Mouse (Mus musculus): ENCODE data around the gene Tuba3a. TPM values are rescaled to one million over a fixed set of nuclear protein-coding genes. Genes with fewer than 3 reads are reported as not detected.

The Tuba3a gene
- total RNA-seq, 2 experiments from 2014 or later = not detected

DNA sequence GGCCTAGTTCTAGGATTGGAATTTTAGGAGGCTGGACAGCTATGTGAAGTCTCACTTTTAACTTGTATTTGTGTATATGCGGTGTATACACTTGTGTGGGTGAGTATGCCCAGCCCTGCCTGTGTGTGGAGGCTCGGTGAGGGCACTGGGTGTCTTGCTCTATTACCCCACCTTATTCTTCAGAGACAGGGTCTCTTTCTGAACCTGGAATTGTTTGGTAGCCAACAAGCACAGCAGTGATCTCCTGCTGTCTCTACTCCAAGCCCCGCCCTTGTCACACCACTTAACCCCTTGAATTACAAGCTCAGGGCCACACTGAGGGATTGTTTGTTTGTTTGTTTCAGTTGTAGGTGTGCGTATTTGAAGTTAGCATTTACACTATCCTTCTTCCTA is 53.8 kb downstream of the Tuba3a start:
- no peak for DNase-seq (ENCODE audit: low spot score)

DNA sequence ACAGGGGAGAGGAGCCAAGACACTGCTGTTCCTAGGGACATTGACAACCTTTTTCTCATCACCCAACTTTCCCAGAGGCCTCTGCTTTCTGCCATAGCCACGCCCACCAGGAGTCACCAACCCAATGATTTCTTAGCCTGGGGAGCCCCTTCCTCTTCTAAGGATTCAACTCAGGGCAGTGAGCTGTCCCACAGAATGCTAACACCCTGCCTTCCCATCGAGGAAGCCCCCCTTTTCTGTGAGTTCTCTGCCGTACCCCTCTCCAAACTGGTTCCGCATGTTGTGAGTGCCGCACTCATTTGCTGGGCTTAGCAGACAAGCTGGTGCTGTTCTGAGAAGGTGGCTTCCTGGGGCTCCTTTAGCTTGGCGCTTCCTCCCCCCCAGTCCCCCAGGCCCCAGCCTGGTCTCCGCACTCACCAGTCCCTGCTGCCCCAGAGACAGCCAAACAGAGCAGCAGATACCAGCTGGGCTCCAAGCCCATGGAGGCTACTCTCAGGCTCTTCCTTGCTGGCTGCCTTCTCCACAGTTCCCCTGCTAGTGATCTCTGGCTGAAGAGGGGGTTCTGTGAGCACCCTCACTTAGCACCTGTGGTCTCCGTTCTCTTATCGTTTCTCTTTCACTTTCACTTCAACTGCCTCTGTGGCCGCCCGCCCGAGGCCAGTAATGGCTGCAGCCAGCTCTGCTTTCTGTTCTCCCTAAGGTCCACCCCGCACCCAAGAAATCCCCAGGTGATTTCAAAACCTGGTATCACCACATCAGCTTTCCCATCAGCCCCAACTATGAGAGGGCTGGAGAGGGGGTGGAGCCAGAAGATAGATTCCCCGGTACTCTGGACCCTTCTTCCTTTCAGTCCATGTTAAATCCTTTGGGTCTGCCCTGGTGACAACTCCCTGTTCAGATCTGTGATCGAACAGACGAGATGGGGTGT is 54.5 kb downstream of the Tuba3a start, which contains the start of gene Tapbpl:
Tapbpl (minus strand) TSS at position 744 of the 928 bp plus-strand sequence.
- DNase-seq (ENCODE audit: low spot score) = peak; percentile 62

DNA sequence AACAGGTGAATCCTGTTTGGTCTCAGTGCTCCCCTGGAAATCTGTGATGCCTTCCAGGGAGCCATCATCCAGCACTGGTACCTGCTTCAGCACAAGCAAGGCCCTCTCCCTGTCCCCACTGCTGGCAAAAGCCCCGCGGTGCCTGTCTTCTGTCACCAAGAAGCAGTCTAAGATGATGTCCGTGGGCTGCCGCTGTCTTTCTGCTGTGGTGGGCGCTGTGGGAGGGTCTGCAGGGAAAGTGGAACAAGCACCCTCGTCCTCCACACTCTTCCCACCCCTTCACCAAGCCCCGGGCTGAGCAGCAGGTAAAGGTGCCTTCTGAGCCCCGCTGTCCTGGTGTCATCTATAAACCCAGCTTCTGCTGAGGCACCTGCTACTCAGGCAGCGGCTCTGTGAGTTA is 55.3 kb downstream of the Tuba3a start:
- no peak for DNase-seq (ENCODE audit: low spot score)

Small RNA genes lying within 50 kb of the gene (microRNA-seq; reads per million reads assigned to microRNA genes)
- gene Mir8113 = not detected

Other genes starting within 250 kb of the Tuba3a start
- gene Ing4, start 246.3 kb downstream of the Tuba3a start, total RNA-seq (2021) = 10 to 100 TPM; 22.0 to 23.2 TPM
- gene Acrbp, start 236.4 kb downstream of the Tuba3a start, total RNA-seq (2021) = 1 to 10 TPM; 2.0 to 2.4 TPM
- not detected for gene Lpar5, start 218.1 kb downstream of the Tuba3a start, total RNA-seq (2021)
- 10 to 100 TPM; 64.1 to 70.6 TPM for gene Chd4, start 190.1 kb downstream of the Tuba3a start, total RNA-seq (2021)
- 10 to 100 TPM; 16.3 to 17.7 TPM for gene Nop2, start 154.1 kb downstream of the Tuba3a start, total RNA-seq (2021)
- gene Iffo1, start 140.8 kb downstream of the Tuba3a start, total RNA-seq (2021) = 1 to 10 TPM; 5.8 to 6.3 TPM
- over 10,000 TPM in 1 of 2 experiments, 1,000 to 10,000 TPM in 1; 8,476 to 11,435 TPM for gene Gapdh, start 119.6 kb downstream of the Tuba3a start, total RNA-seq (2021)
- 1 to 10 TPM; 6.5 to 8.2 TPM for gene Ncapd2, start 94.3 kb downstream of the Tuba3a start, total RNA-seq (2021)
- 100 to 1,000 TPM; 212 to 229 TPM for gene Mrpl51, start 94.2 kb downstream of the Tuba3a start, total RNA-seq (2021)
- gene Vamp1, start 70.5 kb downstream of the Tuba3a start, total RNA-seq (2021) = 10 to 100 TPM; 13.1 to 14.9 TPM
- 1 to 10 TPM; 1.9 to 3.0 TPM for gene Tapbpl, start 54.2 kb downstream of the Tuba3a start, total RNA-seq (2021)
- gene Cd27, start 49.0 kb downstream of the Tuba3a start, total RNA-seq (2021) = under 1 TPM; 0.19 to 0.68 TPM
- gene Ltbr, start 27.8 kb upstream of the Tuba3a start, total RNA-seq (2021) = 10 to 100 TPM; 15.3 to 17.7 TPM
- under 1 TPM; 0.19 to 0.25 TPM for gene Scnn1a, start 34.6 kb upstream of the Tuba3a start, total RNA-seq (2021)
- gene Tnfrsf1a, start 63.3 kb upstream of the Tuba3a start, total RNA-seq (2021) = 10 to 100 TPM; 16.6 to 24.9 TPM
- not detected for gene Plekhg6, start 94.8 kb upstream of the Tuba3a start, total RNA-seq (2021)
- gene Cd9, start 208.7 kb upstream of the Tuba3a start, total RNA-seq (2021) = 10 to 100 TPM; 18.2 to 26.0 TPM